Mouse (Mus musculus) G1E (cell line): ENCODE measurements around the gene Adamts7. TPM values are rescaled to one million over a fixed set of nuclear protein-coding genes. Genes with fewer than 3 reads are reported as not detected.

ENCODE experiments used
- ATAC-seq: 2 replicates; pipeline ENCODE4 v1.8.0; 2016; ENCODE audit warnings: mild to moderate bottlenecking; ENCODE audit not compliant: insufficient number of reproducible peaks, poor library complexity, low FRiP score, severe bottlenecking; ENCODE audit errors: extremely low read depth
- DNase-seq: peaks from one replicate; pipeline ENCODE4 v3.0.0; 2012; ENCODE audit warnings: low spot score
- H3K27me3 ChIP-seq: 2 replicates; pipeline ENCODE4 v1.6.1; 2012; ENCODE audit warnings: mild to moderate bottlenecking, low read length, inconsistent platforms; ENCODE audit not compliant: insufficient read depth
- H3K36me3 ChIP-seq: replicated peaks from 2 replicates; pipeline ENCODE3; 2012; ENCODE audit warnings: mild to moderate bottlenecking, inconsistent platforms
- H3K4me1 ChIP-seq: 2 replicates; pipeline ENCODE4 v1.6.1; 2012; ENCODE audit warnings: low read depth, low read length, inconsistent platforms, mixed read lengths; ENCODE audit not compliant: insufficient read depth
- H3K4me3 ChIP-seq: 2 replicates; pipeline ENCODE4 v1.5.1; 2012; ENCODE audit warnings: low read depth, mild to moderate bottlenecking, inconsistent platforms, low read length, moderate library complexity, mixed read lengths
- H3K9me3 ChIP-seq: replicated peaks from 2 replicates; pipeline ENCODE4 v1.6.1; 2012; ENCODE audit warnings: inconsistent platforms
- CTCF ChIP-seq: IDR thresholded peaks from 2 replicates; pipeline ENCODE4 v1.5.1; 2012; ENCODE audit warnings: low read depth, low read length, inconsistent platforms, mixed read lengths
- GATA1 ChIP-seq: IDR thresholded peaks from 2 replicates; pipeline ENCODE4 v1.6.1; 2012; ENCODE audit warnings: borderline replicate concordance, low read length, inconsistent platforms, mixed read lengths
- GATA2 ChIP-seq: IDR thresholded peaks from 2 replicates; pipeline ENCODE4 v1.6.1; 2012; ENCODE audit warnings: low read depth, low read length, inconsistent platforms, borderline replicate concordance
- POLR2AphosphoS5 ChIP-seq: IDR thresholded peaks from 2 replicates; pipeline ENCODE4 v1.6.1; 2012; ENCODE audit warnings: low read depth, low read length, inconsistent platforms; ENCODE audit not compliant: insufficient replicate concordance
- TAL1 ChIP-seq: conservative IDR thresholded peaks from 2 replicates; pipeline ENCODE4 v1.6.1; 2012; ENCODE audit warnings: low read depth, low read length, inconsistent platforms, mixed read lengths
- polyA plus RNA-seq: library from polyadenylated mRNA; stranded (reverse); fragments of >175 nt; gene quantifications from 2 replicates; pipeline ENCODE4 v1.2.3, GENCODE M21; 2012
- total RNA-seq, 2 experiments: library from RNA; stranded (forward) in 1 of 2; stranded (reverse) in 1 of 2; fragments of 200-1000 nt in 1 of 2; fragments of >200 nt in 1 of 2; fragmentation: Nextera tagmentation in 1 of 2; gene quantifications; 2 replicates each; pipeline ENCODE4 v1.2.3; 2014 to 2017

Gene Adamts7
- total and polyA plus RNA-seq, 3 experiments: not detected

GRCm38 (mm10) chr9:90250141-90250775 lies 87.4 kb downstream of the Adamts7 start:
- Histone ChIP-seq H3K9me3 (peaks cover 32% of the 10 kb centered on the region), H3K36me3 (no peaks in the 10 kb centered on the region), H3K27me3 (no peaks in the 10 kb centered on the region), H3K4me1 (peaks cover 4% of the 10 kb centered on the region), H3K4me3 (no peak overlapping the region)
- ATAC-seq: no peak
- TF ChIP-seq GATA2: no peak
- no peak for TF ChIP-seq TAL1
- TF ChIP-seq POLR2AphosphoS5: no peak
- no peak for TF ChIP-seq CTCF
- no peak for TF ChIP-seq GATA1
- DNase-seq: no peak

DNA sequence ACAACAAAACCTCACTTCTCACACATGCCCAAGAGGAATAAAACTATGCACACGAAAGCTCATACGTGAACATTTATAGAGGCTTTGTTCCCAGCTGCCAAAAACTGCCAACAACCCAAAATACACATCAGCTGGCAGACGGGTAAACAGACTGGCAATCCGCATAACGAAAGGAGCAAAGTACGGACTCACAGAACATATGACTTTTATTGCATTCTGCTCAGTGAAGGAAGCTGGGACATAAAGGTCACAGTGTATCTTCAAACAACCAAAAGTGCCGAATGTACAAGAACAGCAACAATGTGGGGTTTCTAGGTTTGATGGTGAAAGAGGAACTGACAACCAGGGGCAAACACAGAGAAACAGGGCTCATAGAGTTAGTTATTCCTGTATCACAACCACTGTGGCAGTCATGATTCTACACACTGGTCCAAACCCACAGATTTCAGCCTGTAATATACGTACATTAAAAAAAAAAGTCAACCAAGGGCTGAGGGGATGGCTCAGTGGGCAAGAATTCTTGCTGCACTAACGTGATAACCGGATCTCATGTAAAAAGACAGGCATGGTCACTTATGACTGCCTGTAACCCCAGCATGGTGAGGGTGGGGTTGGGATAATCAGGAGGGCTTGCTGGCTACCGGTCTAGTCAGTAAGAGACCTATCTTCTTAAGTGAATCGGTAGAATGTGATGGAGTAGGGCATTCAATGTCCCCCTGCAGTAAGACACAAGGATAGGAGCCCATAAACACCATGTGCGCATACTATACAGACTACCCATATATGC lies 88.3 kb downstream of the Adamts7 start:
- ATAC-seq (no peak), DNase-seq (no peak)
- H3K27me3 ChIP-seq: no peaks in the 10 kb centered on the region
- H3K4me1 ChIP-seq: peaks cover 4% of the 10 kb centered on the region
- no peaks in the 10 kb centered on the region for H3K36me3 ChIP-seq
- no peak overlapping the region for H3K4me3 ChIP-seq
- H3K9me3 ChIP-seq: peaks cover 27% of the 10 kb centered on the region
- TF ChIP-seq GATA1 (no peak), TAL1 (no peak), POLR2AphosphoS5 (no peak), GATA2 (no peak), CTCF (no peak)

DNA sequence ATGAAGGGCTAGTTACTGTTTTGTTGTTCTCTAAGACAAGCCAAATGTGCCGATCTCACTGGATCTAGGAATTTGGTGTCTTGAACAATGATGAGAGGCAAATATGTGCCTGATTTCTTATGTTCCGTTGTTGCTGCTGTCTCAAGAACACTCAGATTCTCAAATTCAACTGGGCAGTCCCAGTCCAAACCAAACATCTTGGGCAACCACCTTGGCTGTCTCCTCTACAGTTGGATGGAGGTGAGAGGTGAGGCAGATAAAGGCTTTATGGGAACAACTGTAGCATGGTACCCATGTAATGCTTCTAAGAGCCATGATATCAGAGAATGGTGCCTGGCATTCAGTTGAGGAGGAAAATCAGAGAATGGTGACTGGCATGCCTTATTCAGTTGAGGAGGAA lies 90.3 kb downstream of the Adamts7 start:
- no peaks in the 10 kb centered on the region; the same call in 1 of the 2 replicates for H3K4me1 ChIP-seq
- DNase-seq: no peak
- H3K27me3 ChIP-seq: no peaks in the 10 kb centered on the region
- no peaks in the 10 kb centered on the region for H3K36me3 ChIP-seq
- H3K4me3 ChIP-seq: no peak overlapping the region
- ATAC-seq: no peak
- TF ChIP-seq GATA2: no peak
- TF ChIP-seq TAL1: no peak
- no peak for TF ChIP-seq GATA1
- no peak for TF ChIP-seq CTCF
- no peak for TF ChIP-seq POLR2AphosphoS5
- peaks cover 24% of the 10 kb centered on the region for H3K9me3 ChIP-seq

GRCm38 (mm10) chr9:90255844-90256405 lies 93.1 kb downstream of the Adamts7 start:
- no peak for TF ChIP-seq POLR2AphosphoS5
- TF ChIP-seq GATA1: no peak
- no peak for TF ChIP-seq GATA2
- TF ChIP-seq CTCF: no peak
- no peak for TF ChIP-seq TAL1
- Histone ChIP-seq H3K4me1 (peaks cover 4% of the 10 kb centered on the region; the same call in 1 of the 2 replicates), H3K27me3 (no peaks in the 10 kb centered on the region), H3K36me3 (no peaks in the 10 kb centered on the region), H3K9me3 (peaks cover 32% of the 10 kb centered on the region), H3K4me3 (no peak overlapping the region)
- DNase-seq (no peak), ATAC-seq (no peak)

DNA sequence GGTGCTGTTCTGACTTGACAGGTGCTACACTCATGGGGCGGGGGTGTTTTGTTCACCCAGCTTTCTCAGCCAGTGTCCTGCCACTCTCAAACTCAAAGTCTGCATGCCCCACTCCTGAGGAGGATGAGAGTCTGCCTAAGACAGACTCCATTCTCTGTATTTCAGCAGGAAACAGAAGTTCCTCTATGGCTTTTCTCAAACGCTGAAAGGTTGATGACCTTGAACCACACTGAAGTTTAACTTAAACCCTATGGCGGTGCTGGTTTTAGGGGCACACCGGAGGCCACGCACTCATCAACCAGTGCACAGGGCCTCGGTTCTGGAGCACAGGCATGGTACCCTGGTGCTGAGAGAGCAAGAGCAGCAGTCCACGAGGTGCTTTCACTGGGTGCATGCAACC lies 94.4 kb downstream of the Adamts7 start:
- peaks cover 7% of the 10 kb centered on the region; the same call in 1 of the 2 replicates for H3K4me1 ChIP-seq
- ATAC-seq: no peak
- TF ChIP-seq GATA1 (no peak), GATA2 (no peak), CTCF (no peak), TAL1 (no peak), POLR2AphosphoS5 (no peak)

More for the DNA sequence above, 94.4 kb downstream of the Adamts7 start:
- Histone ChIP-seq H3K27me3 (no peaks in the 10 kb centered on the region), H3K36me3 (no peaks in the 10 kb centered on the region), H3K9me3 (peaks cover 27% of the 10 kb centered on the region), H3K4me3 (no peak overlapping the region)
- no peak for DNase-seq

Other genes starting within 250 kb of the Adamts7 start
- gene Ctsh, start 108.9 kb upstream of the Adamts7 start, total RNA-seq (2014; fragmentation: Nextera tagmentation): not detected in 2 replicates
- gene Ctsh, start 108.9 kb upstream of the Adamts7 start, total RNA-seq (2017): 0.16 and 0.29 TPM in 2 replicates
- not detected in 2 replicates for gene Ctsh, start 108.9 kb upstream of the Adamts7 start, polyA plus RNA-seq
- gene Morf4l1, start 48.3 kb upstream of the Adamts7 start, total RNA-seq (2014; fragmentation: Nextera tagmentation): 219 and 248 TPM in 2 replicates
- gene Morf4l1, start 48.3 kb upstream of the Adamts7 start, total RNA-seq (2017): 146 and 172 TPM in 2 replicates
- 106 and 118 TPM in 2 replicates for gene Morf4l1, start 48.3 kb upstream of the Adamts7 start, polyA plus RNA-seq
- 0.90 TPM in 1 of 2 replicates, not detected in the other for gene Tbc1d2b, start 107.7 kb downstream of the Adamts7 start, total RNA-seq (2014; fragmentation: Nextera tagmentation)
- 0.22 and 0.29 TPM in 2 replicates for gene Tbc1d2b, start 107.7 kb downstream of the Adamts7 start, total RNA-seq (2017)
- 0.09 and 0.11 TPM in 2 replicates for gene Tbc1d2b, start 107.7 kb downstream of the Adamts7 start, polyA plus RNA-seq